Mouse (Mus musculus): ENCODE measurements around the gene Dagla. TPM values are rescaled to one million over a fixed set of nuclear protein-coding genes. Genes with fewer than 3 reads are reported as not detected.

Dagla gene
- polyA plus RNA-seq, 1 experiment from 2014 or later, result 0.55 TPM

- Histone ChIP-seq H3K36me3 (no peaks in the 10 kb centered on the region), H3K27me3 (replicated peaks) (peaks cover 16% of the 10 kb centered on the region), H3K4me2 (no peak overlapping the region), H3K27ac (no peak overlapping the region), H3K4me3 (no peak overlapping the region), H3K9me3 (replicated peaks) (no peaks in the 10 kb centered on the region), H3K9ac (no peak overlapping the region), H3K4me1 (no peaks in the 10 kb centered on the region)
- WGBS (ENCODE audit: insufficient replicate concordance), result 34% methylated on average over 4 of the region's 4 CpGs
- no peak for ATAC-seq
These were observed 27.0 kb upstream of the Dagla start for GRCm38 (mm10) chr19:10331706-10332105.

- Histone ChIP-seq H3K4me1 (no peaks in the 10 kb centered on the region), H3K36me3 (no peaks in the 10 kb centered on the region), H3K4me2 (no peak overlapping the region), H3K27me3 (replicated peaks) (no peaks in the 10 kb centered on the region; the same call in 1 of the 2 replicates), H3K9me3 (replicated peaks) (no peaks in the 10 kb centered on the region), H3K4me3 (no peak overlapping the region), H3K9ac (no peak overlapping the region), H3K27ac (no peak overlapping the region)
- no peak for ATAC-seq
- 68% methylated on average over 8 of the region's 8 CpGs for WGBS (ENCODE audit: insufficient replicate concordance)
These were observed 24.4 kb upstream of the Dagla start for GRCm38 (mm10) chr19:10329033-10329432.

- Histone ChIP-seq H3K4me2 (no peak overlapping the region), H3K4me1 (no peaks in the 10 kb centered on the region), H3K9me3 (replicated peaks) (no peaks in the 10 kb centered on the region), H3K9ac (no peak overlapping the region), H3K4me3 (no peak overlapping the region), H3K27me3 (replicated peaks) (no peaks in the 10 kb centered on the region; the same call in 1 of the 2 replicates), H3K36me3 (no peaks in the 10 kb centered on the region), H3K27ac (no peak overlapping the region)
- WGBS (ENCODE audit: insufficient replicate concordance), result 45% methylated on average over 3 of the region's 3 CpGs
- no peak for ATAC-seq
These were observed 21.9 kb upstream of the Dagla start for GRCm38 (mm10) chr19:10326609-10327008.

GRCm38 (mm10) chr19:10323860-10324259, 19.2 kb upstream of the Dagla start:
- no peaks in the 10 kb centered on the region for H3K4me1 ChIP-seq
- H3K27me3 ChIP-seq (replicated peaks), result no peaks in the 10 kb centered on the region
- 60% methylated on average over 5 of the region's 5 CpGs for WGBS (ENCODE audit: insufficient replicate concordance)
- no peaks in the 10 kb centered on the region for H3K9me3 ChIP-seq (replicated peaks)
- no peak overlapping the region for H3K4me2 ChIP-seq
- no peaks in the 10 kb centered on the region for H3K36me3 ChIP-seq
- no peak for ATAC-seq
- no peak overlapping the region for H3K27ac ChIP-seq
- H3K4me3 ChIP-seq, result no peak overlapping the region
- H3K9ac ChIP-seq, result no peak overlapping the region

- no peak overlapping the region for H3K4me2 ChIP-seq
- no peak for ATAC-seq
- no peaks in the 10 kb centered on the region for H3K36me3 ChIP-seq
- no peak overlapping the region for H3K27ac ChIP-seq
- WGBS (ENCODE audit: insufficient replicate concordance), result 38% methylated on average over 9 of the region's 9 CpGs
- no peak overlapping the region for H3K9ac ChIP-seq
- H3K27me3 ChIP-seq (replicated peaks), result no peaks in the 10 kb centered on the region
- no peaks in the 10 kb centered on the region for H3K4me1 ChIP-seq
- H3K4me3 ChIP-seq, result no peak overlapping the region
- H3K9me3 ChIP-seq (replicated peaks), result no peaks in the 10 kb centered on the region
These were observed 18.7 kb upstream of the Dagla start for GRCm38 (mm10) chr19:10323362-10323837.

- Histone ChIP-seq H3K4me1 (no peaks in the 10 kb centered on the region), H3K27me3 (replicated peaks) (peaks cover 5% of the 10 kb centered on the region; the same call in 1 of the 2 replicates), H3K36me3 (no peaks in the 10 kb centered on the region), H3K9ac (no peak overlapping the region), H3K9me3 (replicated peaks) (no peaks in the 10 kb centered on the region), H3K4me3 (no peak overlapping the region), H3K4me2 (no peak overlapping the region), H3K27ac (no peak overlapping the region)
- WGBS (ENCODE audit: insufficient replicate concordance), result 27% methylated on average over 4 of the region's 4 CpGs
- no peak for ATAC-seq
These were observed 13.1 kb upstream of the Dagla start for GRCm38 (mm10) chr19:10317795-10318194.

GRCm38 (mm10) chr19:10317358-10317757, 12.7 kb upstream of the Dagla start:
- H3K27ac ChIP-seq, result no peak overlapping the region
- no peak for ATAC-seq
- no peak overlapping the region for H3K4me2 ChIP-seq
- H3K9ac ChIP-seq, result no peak overlapping the region
- H3K36me3 ChIP-seq, result no peaks in the 10 kb centered on the region
- no peak overlapping the region for H3K4me3 ChIP-seq
- peaks cover 5% of the 10 kb centered on the region; the same call in 1 of the 2 replicates for H3K27me3 ChIP-seq (replicated peaks)
- H3K9me3 ChIP-seq (replicated peaks), result no peaks in the 10 kb centered on the region
- no peaks in the 10 kb centered on the region for H3K4me1 ChIP-seq
- WGBS (ENCODE audit: insufficient replicate concordance), result 63% methylated on average over 2 of the region's 2 CpGs

GRCm38 (mm10) chr19:10316956-10317355, 12.3 kb upstream of the Dagla start:
- no peak overlapping the region for H3K27ac ChIP-seq
- H3K4me3 ChIP-seq, result no peak overlapping the region
- no peak for ATAC-seq
- H3K36me3 ChIP-seq, result no peaks in the 10 kb centered on the region
- no peaks in the 10 kb centered on the region for H3K9me3 ChIP-seq (replicated peaks)
- H3K9ac ChIP-seq, result no peak overlapping the region
- no peaks in the 10 kb centered on the region for H3K4me1 ChIP-seq
- 60% methylated on average over 4 of the region's 4 CpGs for WGBS (ENCODE audit: insufficient replicate concordance)
- no peak overlapping the region for H3K4me2 ChIP-seq
- peaks cover 5% of the 10 kb centered on the region; the same call in 1 of the 2 replicates for H3K27me3 ChIP-seq (replicated peaks)

- H3K9ac ChIP-seq, result no peak overlapping the region
- no peak overlapping the region for H3K4me3 ChIP-seq
- no peak for ATAC-seq
- H3K27me3 ChIP-seq (replicated peaks), result peaks cover 19% of the 10 kb centered on the region; the same call in 1 of the 2 replicates
- H3K36me3 ChIP-seq, result no peaks in the 10 kb centered on the region
- WGBS (ENCODE audit: insufficient replicate concordance), result 55% methylated on average over 8 of the region's 8 CpGs
- no peaks in the 10 kb centered on the region for H3K9me3 ChIP-seq (replicated peaks)
- H3K4me2 ChIP-seq, result no peak overlapping the region
- no peaks in the 10 kb centered on the region for H3K4me1 ChIP-seq
- no peak overlapping the region for H3K27ac ChIP-seq
These were observed 7.4 kb upstream of the Dagla start for GRCm38 (mm10) chr19:10312072-10312471.

- 26% methylated on average over 2 of the region's 2 CpGs for WGBS (ENCODE audit: insufficient replicate concordance)
- no peak for ATAC-seq
These were observed 4.3 kb upstream of the Dagla start for GRCm38 (mm10) chr19:10308990-10309389.

GRCm38 (mm10) chr19:10307941-10308340, 3.3 kb upstream of the Dagla start:
- H3K9me3 ChIP-seq (replicated peaks), result no peaks in the 10 kb centered on the region
- no peak overlapping the region for H3K27ac ChIP-seq
- H3K4me3 ChIP-seq, result no peak overlapping the region
- H3K9ac ChIP-seq, result no peak overlapping the region
- peaks cover 56% of the 10 kb centered on the region for H3K27me3 ChIP-seq (replicated peaks)
- H3K4me1 ChIP-seq, result peaks cover 12% of the 10 kb centered on the region
- ATAC-seq, result no peak
- no peak overlapping the region for H3K4me2 ChIP-seq
- WGBS (ENCODE audit: insufficient replicate concordance), result 44% methylated on average over 6 of the region's 6 CpGs
- H3K36me3 ChIP-seq, result no peaks in the 10 kb centered on the region

More at GRCm38 (mm10) chr19:10308990-10309389, 4.3 kb upstream of the Dagla start:
- H3K4me1 ChIP-seq, result peaks cover 11% of the 10 kb centered on the region
- H3K9me3 ChIP-seq (replicated peaks), result no peaks in the 10 kb centered on the region
- no peak overlapping the region for H3K9ac ChIP-seq
- peaks cover 45% of the 10 kb centered on the region for H3K27me3 ChIP-seq (replicated peaks)
- no peak overlapping the region for H3K4me2 ChIP-seq
- H3K36me3 ChIP-seq, result no peaks in the 10 kb centered on the region
- no peak overlapping the region for H3K27ac ChIP-seq
- H3K4me3 ChIP-seq, result no peak overlapping the region

GRCm38 (mm10) chr19:10307351-10307750, 2.7 kb upstream of the Dagla start:
- no peak for ATAC-seq

More at GRCm38 (mm10) chr19:10307351-10307750, 2.7 kb upstream of the Dagla start:
- peaks cover 62% of the 10 kb centered on the region for H3K27me3 ChIP-seq (replicated peaks)
- no peak overlapping the region for H3K27ac ChIP-seq
- no peaks in the 10 kb centered on the region for H3K9me3 ChIP-seq (replicated peaks)
- 65% methylated on average over 5 of the region's 5 CpGs for whole genome bisulfite sequencing (ENCODE audit: insufficient replicate concordance)
- no peak overlapping the region for H3K4me3 ChIP-seq
- H3K4me2 ChIP-seq, result no peak overlapping the region
- no peaks in the 10 kb centered on the region for H3K36me3 ChIP-seq
- no peak overlapping the region for H3K9ac ChIP-seq
- peaks cover 12% of the 10 kb centered on the region for H3K4me1 ChIP-seq
